Mouse (Mus musculus) spleen, postnatal 4 days (tissue): ENCODE measurements at regions not wholly inside any gene's neighbourhood (a gene's known extent, or its start where the extent isn't known, plus 50 kb on each side); places are given as distances from the start of the nearest gene placed in this dataset.

Experiments used
- DNase-seq, 2 experiments: peaks; one replicate each; pipeline ENCODE4 v3.0.0; 2022; ENCODE audit warnings: low spot score in 2 of 2

DNA sequence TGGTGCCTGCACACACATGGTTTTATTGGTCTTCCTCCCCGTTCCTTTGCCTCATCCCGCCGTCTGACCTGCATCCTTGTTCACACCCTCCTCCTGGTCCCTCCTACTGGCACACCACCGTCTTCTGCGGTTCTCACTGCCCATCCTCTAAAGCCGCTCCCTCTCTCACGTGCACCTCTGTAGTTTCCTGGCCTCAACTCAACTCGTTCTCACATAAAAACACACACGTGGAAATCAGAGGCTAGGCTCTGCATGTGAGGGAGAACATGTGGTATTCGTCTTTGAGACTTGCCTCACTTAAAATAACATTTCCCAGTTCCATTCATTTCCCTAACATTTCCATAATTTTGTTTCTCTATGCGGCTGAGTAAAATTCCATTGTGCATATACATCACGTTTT, 69.5 kb downstream of the Aldh8a1 start:
- DNase-seq: no peak

GRCm38 (mm10) chr10:21448132-21448531, 71.0 kb downstream of the Aldh8a1 start:
- no peak for DNase-seq

- DNase-seq: no peak
Observed at GRCm38 (mm10) chr10:21448942-21449341, 71.9 kb downstream of the Aldh8a1 start.

GRCm38 (mm10) chr10:21452611-21453010, 75.5 kb downstream of the Aldh8a1 start:
- DNase-seq: no peak

DNA sequence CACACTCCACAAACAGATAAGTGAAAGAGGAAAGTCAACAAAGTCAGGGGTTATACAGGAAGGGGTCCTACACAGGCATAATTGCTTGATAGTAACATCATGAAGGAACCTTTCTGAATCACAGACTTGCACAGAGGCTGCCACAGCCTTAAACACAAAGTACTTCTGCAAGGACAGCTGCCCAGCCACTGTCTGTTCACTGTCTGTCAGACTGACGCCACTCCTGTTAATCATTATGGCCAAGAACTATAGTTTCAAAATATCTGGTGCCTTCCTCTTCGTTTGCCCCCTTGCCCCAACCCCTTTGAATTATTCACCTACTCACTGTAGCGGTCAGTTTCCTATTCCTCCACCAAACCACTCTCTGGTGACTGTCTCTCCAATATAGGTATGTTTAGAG, 76.4 kb downstream of the Aldh8a1 start:
- no peak for DNase-seq

GRCm38 (mm10) chr10:21454153-21454552, 77.1 kb downstream of the Aldh8a1 start:
- no peak for DNase-seq

DNA sequence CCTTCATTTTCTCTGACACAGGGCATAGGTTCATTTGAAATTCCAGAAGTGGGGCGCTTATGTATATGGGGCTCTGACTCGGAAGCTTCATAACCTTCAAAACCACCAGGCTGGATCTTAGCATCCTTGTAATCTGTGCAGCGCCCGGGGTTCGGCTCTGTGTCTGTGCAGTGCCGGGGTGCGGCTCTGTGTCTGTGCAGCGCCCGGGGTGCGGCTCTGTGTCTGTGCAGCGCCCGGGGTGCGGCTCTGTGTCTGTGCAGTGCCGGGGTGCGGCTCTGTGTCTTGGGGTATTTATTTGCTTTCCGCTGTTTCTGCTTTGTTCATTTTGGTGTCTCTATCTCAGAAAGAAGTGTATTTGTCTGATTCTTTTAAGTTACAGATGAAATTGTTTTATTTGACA, 77.7 kb downstream of the Aldh8a1 start:
- DNase-seq: no peak

DNA sequence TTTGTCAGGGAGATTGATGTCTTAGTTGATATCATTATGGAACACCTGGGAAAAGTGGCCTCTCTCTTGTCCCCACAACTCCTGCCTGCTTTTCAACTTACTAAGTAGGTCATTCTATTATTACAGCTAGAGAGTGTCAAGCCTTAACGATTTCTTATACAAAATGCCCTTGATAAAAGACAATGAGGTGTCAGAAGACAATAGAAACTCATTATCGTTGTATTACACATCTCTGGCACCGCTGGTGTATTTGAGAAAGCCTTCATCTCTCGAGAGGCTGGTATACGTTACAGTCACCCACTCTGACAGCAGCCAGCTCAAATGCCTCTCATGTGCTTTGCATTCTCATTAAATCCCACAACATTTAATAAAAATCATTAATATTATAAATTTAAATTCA, 78.8 kb downstream of the Aldh8a1 start:
- no peak for DNase-seq

GRCm38 (mm10) chr10:21456359-21456758, 79.3 kb downstream of the Aldh8a1 start:
- no peak for DNase-seq

GRCm38 (mm10) chr10:21456991-21457390, 79.9 kb downstream of the Aldh8a1 start:
- DNase-seq: no peak

GRCm38 (mm10) chr10:21458608-21459007, 81.5 kb downstream of the Aldh8a1 start:
- no peak for DNase-seq

DNA sequence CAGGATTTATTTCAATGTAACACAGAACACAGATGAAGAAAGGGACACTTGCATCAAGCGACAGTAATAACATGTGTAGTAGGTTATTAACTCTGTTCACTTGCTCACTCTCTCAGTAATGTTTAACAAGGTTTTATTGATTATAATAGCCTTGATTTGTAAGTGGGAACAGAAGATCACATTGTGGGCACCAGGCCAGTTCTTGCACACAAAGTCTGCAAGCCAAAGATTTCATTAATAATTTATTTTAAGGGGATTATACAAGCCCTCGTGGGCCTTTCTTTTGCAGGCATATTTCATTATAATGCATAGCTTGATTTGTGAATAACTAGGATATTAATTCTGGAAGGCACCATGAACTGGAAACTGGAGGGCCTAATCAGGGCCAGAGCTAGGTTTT, 83.0 kb downstream of the Aldh8a1 start:
- DNase-seq: no peak

DNA sequence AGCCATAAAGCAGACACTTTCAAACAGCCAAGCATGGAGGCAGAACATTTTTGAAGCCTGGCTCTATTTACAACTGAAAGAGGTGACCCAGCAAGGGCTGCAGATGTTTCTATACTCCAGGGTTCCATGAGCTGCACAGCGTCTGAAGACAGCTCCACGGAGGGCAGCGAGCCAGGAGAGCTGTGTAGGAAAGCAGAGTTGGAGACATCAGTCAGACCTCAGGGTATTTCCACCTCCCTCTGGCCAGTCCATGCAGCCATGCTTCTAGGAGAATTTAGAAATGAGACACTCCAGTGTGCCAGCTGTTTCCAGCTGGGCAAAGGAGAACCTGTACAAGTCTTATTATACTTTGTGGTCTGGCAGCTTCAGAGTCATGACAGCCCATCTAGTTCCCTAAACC, 85.8 kb downstream of the Aldh8a1 start:
- DNase-seq: no peak

GRCm38 (mm10) chr10:21465362-21465761, 88.3 kb downstream of the Aldh8a1 start:
- peak; percentile 75 to 88 for DNase-seq

GRCm38 (mm10) chr10:21465806-21466377, 88.8 kb downstream of the Aldh8a1 start:
- no peak for DNase-seq

DNA sequence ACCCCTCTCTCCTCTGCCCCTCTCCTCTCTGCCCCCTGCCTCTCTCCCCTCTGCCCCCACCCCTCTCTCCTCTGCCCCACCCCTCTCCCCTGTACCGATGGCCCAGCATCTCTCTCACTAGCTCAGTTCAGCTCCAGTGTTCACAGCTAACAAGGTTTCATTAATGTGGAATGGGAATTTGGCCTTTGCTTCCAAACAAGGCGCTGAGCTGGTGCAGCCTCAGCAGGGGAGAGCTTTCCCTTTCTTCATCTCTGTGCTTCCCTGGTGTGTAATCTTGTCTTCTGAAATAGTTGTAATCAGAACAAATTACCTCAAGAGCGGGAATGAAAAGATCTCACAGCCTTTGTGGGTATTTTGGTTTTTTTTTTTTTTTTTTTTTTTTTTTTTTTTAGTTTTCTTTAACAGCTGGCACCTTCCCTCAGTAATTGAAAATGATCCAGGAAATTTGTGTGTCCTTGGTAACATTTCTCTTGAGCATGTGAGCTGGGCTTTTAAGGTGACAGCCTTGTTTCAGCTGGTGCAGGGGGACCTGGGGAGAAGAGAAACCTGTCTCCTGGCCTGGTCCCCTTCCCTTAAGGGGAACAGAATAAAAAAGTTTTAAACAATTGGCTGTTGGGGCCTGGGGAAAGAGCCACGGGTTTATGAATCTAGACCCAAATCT, 90.5 kb downstream of the Aldh8a1 start:
- DNase-seq: no peak

DNA sequence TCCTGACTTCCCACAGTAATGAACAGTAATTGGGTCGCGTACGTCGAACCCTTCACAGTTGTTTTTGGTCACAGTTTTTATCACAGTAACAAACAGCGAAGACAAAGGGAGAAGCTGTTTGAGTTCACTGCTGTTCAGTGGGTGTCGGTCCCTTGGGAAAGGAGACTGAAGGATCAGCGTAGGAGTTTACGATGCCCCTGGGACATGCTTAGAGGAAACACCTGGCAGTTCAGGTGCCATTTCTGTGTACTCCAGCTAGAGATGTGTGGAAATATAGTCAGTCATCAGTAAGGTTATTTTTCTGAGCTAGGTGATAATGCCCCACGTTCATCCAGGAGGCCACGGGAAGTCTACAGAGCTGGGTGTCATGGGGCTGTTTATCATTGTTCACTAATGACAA, 91.3 kb downstream of the Aldh8a1 start:
- DNase-seq: no peak

GRCm38 (mm10) chr10:21469961-21470360, 92.9 kb downstream of the Aldh8a1 start:
- no peak for DNase-seq

GRCm38 (mm10) chr10:21470589-21470988, 93.5 kb downstream of the Aldh8a1 start:
- DNase-seq: no peak

DNA sequence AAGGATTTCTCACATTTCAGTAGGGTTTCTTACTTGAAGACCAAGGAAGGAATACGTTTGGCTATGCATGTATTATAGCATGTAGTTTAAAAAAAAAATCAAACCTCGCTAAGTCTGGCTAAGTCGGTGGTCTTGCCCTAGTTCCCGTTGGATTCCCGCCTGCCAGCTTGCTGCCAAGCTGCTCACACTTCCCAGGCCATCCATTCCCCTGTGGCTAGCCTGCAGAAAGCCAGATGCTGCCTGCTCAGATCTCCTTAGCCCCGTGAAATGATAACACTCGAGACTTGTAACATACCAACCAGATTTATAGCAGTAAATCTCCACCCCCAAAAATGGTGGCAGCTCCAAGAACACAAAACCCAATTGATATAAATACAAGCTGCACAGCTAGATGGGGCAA, 97.2 kb downstream of the Aldh8a1 start:
- DNase-seq: no peak

GRCm38 (mm10) chr10:21478004-21478403, 100.9 kb downstream of the Aldh8a1 start:
- no peak for DNase-seq

DNA sequence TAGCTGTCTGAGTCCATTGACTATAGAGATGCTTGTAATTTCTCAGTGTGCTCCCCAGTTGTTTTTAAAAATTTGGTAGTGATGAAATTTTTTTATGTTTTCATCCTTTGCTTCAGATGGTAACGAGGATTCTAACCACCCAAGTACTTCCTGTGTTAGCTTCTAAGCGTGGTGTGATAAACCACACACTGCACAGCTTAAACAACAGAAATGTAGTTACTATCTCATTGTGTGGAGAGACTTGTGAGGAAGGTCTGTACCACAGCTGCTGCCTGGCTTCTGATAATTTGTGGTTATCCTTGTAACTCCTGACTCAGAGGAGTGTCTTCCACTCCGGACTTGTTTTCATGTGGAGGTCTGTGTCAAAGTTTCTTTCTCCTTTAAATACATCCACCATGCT, 102.3 kb downstream of the Aldh8a1 start:
- no peak for DNase-seq

- DNase-seq: no peak
Observed at GRCm38 (mm10) chr10:21481255-21481654, 104.2 kb downstream of the Aldh8a1 start.

DNA sequence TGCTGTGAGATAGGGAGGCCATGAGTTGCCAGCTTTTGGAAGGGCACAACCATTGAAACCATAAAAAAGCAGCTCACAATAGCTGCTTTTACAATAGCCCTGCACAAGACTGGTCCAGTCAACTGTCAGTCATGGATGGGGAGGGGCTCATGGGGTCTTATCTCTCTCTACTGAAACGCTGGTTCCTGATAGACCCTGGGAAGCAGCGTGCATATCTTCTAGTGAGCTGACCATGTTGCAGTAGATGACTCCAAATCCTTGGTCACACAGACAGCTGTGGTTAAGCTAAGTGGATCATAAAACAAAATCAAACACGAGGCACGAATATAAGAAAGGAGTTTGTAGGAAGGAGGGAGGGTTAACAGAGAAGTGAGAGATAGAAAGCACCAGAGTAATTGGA, 105.0 kb downstream of the Aldh8a1 start:
- DNase-seq: no peak
